Mouse (Mus musculus): ENCODE measurements at regions not wholly inside any gene's neighbourhood (a gene's known extent, or its start where the extent isn't known, plus 50 kb on each side); places are given as distances from the start of the nearest gene placed in this dataset.
A peak's percentile ranks its signal among the peaks of the same experiment; 100 is the strongest.

DNA sequence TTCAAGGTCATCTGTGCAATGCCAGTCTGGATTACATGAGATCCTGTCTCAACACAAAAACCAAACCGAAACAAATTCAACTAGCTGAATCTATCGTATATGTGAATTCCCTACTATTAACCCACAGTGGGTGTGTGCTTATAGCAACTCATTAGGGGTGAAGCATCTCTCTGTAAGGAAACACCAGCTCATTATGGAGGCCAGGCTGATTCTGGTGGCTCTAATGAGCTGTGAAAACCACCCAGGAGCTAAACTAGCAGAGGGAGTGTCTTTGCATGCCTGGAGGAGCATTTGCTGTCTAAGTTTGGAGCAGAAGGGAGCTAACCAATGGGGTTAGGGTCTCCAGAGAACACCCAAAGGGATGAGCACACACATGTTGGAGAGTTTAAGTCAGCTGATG lies 54.1 kb upstream of the Adamts2 start:
- no peak for DNase-seq

DNA sequence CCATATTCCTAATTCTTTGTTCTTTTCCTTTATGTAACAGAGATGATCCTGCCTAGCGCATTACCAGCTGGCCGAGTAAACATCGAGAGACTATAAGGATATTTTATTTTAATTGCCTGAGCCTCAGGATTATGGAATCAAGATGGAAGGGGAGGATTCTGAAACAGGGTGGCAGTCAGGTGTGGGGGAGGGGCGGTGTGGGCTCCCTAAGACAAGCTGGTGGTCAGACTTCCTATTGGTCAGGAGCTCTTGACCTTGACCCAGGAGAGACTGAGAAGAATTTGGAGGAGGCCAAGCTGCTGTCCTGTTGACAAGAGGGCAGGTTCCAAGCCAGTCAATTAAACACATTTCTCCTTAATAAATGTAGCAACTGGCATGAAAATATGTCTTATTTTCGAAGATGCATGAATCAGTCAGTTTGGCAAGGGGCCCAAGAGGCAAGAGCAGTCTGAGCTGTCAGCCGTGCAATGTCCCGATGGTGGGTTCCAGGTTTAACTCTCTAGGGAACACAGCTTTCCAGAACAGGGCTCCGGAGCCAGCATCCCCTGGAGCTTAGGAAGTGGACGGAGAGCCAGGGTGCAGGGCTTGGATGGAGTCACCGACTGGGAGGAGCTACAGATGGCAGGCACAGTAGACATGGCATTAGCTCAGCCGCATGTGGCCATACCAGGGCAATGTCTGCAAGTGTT lies 55.3 kb upstream of the Adamts2 start:
- DNase-seq: peak; percentile 57

DNA sequence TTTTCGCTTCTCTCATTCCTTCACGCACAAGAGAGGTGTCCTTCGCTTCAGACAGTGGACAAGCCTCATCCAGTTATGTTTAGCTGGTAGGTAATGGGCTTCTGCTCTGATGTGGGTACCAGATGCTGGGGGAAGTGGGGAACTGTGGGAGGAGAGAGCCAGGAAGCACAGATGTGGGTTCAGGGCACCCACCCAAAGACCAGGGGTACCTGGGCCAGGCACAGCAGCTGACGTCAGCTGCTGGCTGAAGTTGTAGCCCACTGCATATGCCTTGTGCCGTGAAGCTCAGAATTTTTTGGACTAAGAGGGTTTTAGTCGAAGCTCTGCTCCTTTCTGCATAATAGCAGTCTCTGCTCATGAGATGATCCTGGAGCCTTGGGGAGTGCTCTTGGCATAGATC lies 56.5 kb upstream of the Adamts2 start:
- no peak for DNase-seq

DNA sequence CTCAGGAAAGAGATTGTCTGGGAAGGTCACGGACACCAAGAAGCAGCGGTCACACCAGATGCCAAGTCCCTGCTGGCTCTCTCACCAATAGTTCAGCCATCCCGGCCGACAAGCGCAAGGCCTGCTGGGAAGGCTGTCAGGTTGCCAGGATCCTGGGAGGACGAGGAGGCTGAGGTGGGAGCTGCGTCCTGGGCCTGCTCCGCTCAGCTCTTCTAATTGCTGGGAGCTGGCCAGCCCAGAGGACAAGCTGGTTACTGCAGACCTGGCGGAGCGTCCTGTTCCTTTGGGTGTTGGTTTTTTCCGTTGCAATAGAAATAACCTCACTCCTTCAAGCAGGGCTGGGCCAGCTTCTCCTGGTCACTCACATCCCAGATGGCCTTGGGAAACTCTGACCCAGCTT lies 61.7 kb upstream of the Adamts2 start:
- no peak for DNase-seq

DNA sequence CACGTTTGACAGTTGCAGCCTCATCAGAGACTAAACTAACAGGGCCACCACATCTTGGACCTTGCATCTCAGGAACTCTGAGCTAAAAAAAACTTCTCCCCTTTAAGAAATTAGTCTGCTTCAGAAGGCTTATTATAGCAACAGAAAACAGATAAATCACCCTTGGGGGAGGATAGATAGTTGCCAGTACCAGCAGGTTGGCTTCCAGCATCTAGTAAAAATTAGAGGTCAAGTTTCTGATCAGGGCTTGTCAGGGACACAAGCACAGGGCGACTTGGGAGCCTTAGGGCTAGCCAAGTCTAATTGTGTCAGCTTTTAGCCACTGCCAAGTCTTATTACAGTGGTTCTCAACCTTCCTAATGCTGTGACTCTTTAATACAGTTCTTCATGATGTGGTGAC lies 67.6 kb upstream of the Adamts2 start:
- no peak for DNase-seq

DNA sequence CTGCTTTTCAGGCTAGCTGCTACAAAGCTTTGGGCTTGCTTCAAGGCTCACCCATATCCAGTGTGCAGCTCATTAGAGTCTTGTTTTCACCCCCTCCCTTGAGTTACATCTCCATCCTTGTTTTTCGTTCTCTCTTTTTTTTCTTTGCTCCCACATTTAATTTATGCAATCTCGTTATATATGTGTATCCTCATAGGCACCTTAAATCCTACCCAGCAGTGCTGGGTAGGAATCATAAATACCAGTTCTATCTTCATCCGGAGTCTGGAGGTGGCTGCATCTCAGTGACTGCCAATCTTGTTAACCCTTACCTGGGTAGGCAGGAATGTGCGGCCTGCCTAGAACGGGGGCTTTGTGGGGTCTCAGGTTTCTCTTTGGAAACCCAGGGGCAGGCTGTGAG lies 74.0 kb upstream of the Adamts2 start:
- no peak for DNase-seq

DNA sequence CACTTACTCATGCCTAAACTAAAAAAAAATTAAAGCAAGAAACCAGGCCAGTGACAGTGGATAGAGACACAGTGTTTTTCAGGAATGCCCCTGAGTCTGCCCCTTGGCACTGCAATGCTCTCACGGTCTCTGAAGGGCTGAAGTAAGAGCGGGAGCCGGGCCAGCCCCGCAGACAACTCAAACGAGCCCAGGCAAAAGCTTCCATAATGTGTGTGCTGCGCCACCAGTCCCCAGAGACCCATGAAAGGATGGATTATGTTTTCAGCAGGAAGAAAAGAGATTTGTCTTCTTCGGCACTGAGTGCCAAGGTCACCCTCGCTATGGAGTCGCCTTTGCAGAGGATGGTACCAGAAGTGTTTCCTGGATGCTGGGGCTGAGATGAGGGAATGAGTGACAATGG lies 81.7 kb upstream of the Adamts2 start:
- DNase-seq: peak; percentile 50

DNA sequence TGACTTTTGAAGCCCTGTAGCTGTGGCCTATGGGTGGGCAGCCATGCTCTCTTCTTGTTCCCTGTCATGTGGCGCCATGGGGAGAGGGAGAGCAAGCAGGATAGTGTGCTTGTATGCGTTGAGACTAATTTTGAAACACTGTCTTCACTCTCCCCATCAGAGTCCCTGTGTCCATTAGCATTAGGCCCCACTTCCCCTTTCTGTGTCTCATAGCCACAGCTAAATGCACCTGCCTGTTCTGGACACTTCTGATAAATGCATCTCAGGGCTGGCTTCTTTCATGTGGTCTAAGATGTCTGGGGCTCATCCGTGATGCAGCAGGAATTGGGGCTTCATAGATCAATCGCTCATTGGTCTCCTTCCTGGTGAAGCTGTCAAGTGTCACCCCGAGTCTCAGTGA lies 77.0 kb upstream of the Rufy1 start:
- DNase-seq: no peak

DNA sequence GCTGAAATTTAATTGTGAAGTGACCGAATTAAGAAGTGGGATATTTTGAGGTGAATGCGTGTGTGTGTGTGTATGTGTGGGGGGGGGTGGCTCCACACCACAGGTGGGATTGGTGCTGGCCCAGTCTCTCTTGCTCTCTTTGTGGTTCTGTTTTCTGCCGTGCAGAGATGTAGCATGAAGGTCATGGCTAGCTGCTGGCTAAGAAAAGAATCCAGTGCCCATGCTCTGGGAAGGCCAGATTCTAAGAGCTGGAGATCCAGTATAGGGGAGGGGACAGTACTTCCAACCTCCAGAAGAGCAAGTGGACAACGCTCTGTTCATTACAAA lies 76.5 kb upstream of the Rufy1 start:
- no peak for DNase-seq

DNA sequence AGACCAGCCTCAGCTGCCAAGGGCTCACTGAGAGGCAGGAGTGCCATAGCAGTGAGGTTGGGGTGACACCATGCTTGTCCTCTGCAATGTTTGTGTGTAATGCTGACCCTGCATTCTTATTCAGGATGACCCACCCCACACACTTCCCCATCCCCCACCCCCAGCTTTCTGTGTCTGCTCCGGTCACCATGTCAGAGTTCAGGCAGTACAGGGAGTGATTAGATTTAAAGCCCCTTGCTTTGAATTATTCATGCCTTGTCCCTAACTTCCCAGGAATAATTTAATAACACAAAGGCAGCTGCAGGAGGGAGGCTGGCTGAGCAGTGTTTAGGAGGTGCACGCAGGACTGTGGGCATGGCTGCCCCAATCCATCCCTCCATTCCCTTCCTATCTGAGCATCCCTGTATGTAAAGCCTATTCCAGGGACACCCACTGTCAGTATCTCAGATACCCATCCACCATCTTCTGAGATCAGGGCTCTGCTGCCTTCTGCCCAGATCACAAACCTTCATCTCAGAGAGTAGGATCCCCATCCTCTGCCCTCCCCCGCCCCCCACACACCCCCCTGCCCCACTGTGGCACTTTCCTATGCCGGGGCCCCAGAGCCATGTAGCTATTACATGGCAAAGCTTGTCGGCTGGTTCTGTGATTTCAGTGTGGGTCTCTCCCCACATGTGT lies 76.0 kb upstream of the Rufy1 start:
- DNase-seq: no peak

DNA sequence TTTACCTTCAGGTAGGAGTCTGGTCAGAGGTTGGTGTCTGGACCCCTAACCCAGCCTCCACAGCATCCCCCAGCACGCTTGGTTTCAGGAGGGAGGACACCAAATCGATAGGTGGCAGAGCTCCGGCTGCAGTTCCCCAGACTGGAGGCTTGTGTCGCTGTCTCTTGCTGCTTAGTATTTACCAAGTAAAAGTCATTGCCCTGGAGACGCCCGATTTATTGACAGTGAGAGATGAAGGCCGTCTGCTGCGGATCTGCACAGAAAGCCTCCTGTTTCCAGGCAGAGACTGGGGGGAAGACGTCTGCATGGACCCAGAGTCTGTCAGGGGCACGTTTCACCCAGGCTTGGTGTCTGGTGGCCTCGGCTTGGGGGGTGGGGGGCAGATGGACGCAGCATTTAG lies 70.4 kb upstream of the Rufy1 start:
- peak; percentile 44 for DNase-seq

DNA sequence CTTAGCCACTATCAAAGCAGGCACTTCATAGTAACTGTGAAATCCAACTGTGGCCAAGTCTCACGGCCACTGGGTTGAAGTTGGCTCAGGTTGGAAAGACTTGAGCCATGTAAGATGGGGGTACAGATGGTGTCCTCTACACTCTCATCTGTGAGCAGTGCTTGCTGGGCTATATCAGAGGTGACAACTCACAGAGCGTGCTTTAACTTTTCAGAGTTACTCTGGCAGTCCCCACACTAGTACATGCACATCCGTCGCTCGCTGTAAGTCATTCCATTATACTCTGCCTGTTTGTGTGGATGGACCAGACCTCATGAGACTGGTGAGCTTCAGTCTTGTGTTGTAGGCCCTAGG lies 62.2 kb upstream of the Rufy1 start:
- DNase-seq: no peak

DNA sequence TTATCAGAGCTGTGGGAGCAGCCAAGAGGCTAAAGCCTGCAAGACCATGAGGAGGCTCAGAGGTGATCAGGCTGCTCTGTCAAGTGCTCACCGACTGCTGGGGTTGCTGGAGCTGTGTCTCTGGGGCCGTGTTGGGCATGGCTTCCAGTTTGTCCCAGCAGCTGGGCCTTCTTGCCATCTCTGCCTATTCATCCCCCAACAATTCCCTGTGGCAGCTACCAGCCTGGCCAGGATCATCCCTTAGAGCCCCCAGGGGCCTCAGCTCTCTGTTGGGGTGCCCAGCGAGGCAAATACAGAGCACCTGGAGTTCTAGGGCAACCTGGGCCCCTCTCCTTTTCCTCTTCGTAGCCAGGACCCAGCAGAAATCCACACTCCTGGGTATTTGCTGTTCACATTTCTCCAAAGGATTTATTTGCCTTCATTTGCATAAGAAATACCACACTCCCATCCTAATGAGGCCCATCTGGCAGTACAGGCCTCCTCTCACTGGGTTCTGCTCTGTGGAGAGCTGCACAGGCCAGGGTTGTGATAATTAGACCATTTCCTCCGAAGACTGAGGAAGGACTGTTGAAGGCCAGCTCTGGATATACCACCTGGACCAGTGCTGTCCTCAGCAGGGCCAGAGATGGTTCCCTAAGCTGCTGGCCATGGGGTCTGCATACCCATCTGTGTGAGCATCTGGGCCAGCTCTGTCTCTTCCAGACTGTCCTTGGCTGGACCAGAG lies 61.6 kb upstream of the Rufy1 start:
- DNase-seq: peak; percentile 31

DNA sequence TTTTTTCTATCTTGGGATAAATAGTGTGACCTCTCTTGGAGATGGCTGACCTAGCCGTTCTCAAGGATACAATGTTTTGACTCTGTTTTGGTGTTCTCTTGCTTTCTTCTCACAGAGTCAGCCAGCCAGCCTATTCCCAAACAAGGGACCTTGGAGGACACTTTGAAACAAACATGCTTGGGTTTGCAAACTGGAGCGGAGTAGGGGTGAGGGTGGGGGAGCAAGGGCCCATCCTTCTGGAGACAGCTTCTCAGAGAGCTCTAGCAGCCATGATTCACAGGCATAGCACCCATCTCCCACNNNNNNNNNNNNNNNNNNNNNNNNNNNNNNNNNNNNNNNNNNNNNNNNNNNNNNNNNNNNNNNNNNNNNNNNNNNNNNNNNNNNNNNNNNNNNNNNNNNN lies 52.9 kb upstream of the Rufy1 start:
- no peak for DNase-seq

DNA sequence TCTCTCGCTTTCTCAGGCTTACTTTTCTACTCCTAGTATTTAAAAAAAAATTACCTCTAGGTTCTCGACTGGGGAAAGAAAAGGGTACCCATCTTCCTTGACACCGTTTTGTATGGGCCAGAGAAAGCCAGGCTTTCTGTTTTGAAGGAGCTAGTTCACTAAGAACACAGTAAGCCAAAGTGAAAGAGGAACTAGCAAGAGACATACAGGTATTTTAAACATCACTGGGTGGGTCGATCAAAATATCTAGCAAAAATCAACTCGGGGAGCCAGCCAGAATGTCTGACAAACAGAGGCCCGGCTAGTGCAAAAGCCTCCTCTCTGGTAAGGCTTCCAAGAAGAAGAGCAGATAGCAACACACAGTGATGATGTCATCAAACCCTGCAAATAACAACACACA lies 52.2 kb upstream of the Rufy1 start:
- no peak for DNase-seq

DNA sequence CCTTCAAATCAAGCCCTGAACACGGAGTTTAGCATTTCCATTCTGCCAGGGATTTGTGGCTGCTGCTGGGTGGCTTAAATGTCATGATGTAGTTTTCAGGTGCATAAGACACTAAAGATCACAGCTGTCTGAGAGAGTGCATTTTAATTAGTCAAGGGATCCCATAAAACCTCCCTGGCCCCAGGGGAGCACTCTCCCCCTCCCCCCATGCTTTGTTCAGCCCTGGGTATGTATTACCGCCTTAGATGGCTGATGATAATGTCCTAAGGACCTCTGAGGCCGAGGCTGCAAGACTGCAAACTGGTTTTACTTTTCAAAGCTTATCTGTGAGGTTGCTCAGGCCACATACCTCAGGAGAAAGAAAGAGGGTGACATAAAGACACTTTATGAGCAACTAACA lies 51.7 kb upstream of the Rufy1 start:
- DNase-seq: no peak
